Mouse (Mus musculus) T-cell, adult 2 months (primary cell): ENCODE measurements around the gene Dcun1d3.

Experiments
- DNase-seq: peaks from one replicate; pipeline ENCODE4 v3.0.0; 2022; ENCODE audit warnings: low spot score

The Dcun1d3 gene

GRCm38 (mm10) chr7:119895639-119896512 is at the start of gene Dcun1d3, which contains the start of gene Lyrm1:
Gene Dcun1d3, minus strand, starts transcription at chr7:119896298.
Gene Lyrm1, plus strand, starts transcription at chr7:119895861.
- DNase-seq = peak; percentile 95

DNA sequence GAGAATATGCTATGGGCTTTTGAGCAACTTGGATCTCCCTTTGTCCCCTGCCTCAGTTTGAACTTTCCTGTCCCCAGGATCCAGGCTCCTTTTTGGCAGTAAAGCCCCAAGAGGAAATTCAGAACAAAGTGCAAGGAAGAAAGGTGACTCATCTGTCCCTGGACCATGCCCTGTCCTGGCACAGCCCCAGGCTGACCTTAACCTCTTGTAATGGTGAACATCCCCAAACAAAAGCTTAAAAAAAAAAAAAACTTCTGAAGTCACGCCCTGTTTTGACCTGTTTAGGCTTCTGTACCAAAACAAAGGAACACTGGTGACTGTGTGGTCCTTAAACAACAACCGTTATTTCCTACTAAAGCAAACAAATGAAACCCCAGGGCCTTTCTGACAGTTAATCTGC is 45.5 kb upstream of the Dcun1d3 start:
- DNase-seq = no peak

DNA sequence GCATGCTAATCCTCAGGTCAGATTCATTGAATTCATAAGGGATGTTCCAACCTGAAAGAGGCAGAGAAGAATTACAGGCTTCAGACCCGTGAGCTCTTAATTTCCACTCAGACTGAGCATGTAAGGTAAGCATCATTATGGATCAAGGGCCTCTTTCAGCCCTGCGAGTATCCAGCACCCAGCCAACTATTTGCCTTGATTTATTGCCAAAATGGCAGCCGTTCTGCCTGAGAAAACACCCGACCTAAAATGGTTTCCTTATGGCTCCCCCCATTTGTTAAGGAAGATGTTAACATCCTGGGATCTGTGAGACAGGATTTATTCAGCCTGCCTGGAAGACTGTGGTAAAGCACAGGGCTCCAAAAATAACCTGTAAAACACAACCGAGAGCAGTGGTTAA is 40.9 kb upstream of the Dcun1d3 start:
- no peak for DNase-seq

DNA sequence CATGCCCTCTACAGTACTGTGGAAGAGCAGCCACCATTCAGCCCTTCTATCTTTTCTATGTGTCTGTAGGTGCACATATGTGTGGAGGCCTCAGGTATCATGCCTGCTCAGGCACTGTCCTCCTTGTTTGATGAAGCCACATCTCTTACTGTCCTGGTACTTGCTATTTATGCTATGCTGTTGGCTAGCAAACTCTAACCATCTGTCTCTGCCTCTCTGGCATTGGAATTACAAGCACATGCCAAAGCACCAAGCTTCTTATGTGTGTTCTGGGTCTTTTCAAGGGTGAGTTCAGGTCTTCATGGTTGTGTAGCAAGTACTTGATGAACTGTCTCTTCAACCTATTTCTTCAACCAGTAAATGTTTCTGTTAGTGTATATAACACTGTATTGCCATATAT is 40.2 kb upstream of the Dcun1d3 start:
- no peak for DNase-seq

- DNase-seq = no peak
Measured at GRCm38 (mm10) chr7:119928783-119929440, 32.8 kb upstream of the Dcun1d3 start.

GRCm38 (mm10) chr7:119921054-119921453 is 25.0 kb upstream of the Dcun1d3 start:
- no peak for DNase-seq

GRCm38 (mm10) chr7:119920457-119920856 is 24.4 kb upstream of the Dcun1d3 start:
- DNase-seq = no peak

DNA sequence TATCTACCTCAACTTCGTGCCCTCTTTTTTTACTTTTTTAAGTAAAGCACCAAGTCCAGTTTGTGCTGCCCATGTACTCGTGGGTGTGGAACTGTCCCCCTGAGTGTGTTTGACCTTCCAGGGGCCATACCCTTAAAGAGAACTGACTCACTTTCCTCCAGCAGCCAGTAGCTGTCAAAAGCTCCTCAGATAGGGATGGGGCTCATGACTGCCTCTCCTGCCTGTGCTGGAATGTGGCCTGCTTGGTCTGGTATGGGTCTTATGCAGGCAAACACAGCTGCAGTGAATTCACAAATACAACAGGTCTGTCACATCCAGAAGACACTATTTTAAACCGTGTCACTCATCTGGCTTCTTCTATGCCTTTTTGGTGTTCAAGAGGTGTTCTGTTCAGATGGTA is 15.6 kb upstream of the Dcun1d3 start:
- DNase-seq = no peak

- no peak for DNase-seq
Measured at GRCm38 (mm10) chr7:119906523-119907215, 10.6 kb upstream of the Dcun1d3 start.

DNA sequence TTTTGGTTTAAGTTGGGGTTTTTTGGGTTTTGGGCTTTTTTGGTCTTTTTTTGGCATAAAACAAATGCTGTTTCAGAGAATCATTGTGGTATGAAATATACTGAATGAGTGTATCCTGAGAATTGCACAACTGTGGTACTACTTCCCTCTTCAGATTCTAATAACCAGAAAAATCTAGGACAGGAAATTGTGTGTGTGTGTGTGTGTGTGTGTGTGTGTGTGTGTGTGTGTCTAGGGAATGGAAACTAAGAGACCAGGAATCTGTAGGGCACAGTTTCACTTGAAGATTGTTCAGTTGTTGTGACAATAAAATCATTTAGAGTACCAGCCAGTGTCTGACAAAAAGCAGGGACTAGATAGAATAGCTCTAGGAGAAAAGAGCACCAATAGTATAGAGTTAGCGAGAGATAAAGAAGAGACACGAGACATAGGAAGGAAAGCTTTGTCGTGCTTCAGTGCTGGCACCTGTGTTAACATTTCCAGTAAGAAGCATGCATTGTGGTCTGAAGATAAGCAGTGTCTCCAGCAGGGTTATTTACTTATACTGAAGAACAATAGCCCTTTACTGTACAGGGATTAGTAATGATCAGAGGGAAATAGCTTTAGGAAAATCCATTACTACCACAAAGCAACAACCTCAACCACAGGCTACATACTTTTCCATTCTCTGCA is 3.4 kb upstream of the Dcun1d3 start:
- DNase-seq = no peak

GRCm38 (mm10) chr7:119898247-119898856 is 2.3 kb upstream of the Dcun1d3 start:
- no peak for DNase-seq

DNA sequence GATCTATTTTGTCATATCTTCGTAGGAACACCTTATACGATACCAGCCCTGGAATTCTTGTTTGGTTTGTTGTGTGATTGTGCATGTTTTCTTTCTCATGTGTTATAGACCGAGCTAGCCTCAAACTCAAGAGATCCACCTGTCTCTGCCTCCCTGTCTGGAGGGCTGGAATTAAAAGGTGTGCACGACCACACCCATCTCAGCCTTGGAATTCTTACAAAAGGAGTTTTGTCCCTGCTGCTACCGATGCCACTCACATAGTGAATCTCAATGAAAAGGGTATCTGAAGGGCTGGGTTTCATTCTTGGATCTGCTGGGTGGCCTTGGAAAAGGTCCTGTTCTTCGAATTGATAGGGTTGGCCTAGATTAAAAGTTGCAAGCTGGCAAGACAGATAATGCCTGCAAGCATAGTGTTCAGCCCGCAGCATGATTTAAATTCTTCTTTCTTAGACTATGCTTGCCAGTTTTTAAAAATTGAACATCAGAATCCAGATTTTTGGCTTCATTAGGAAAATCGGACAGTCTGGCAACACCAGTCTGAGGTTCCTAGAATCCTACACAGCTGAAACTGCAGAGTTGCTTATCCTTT is 1.5 kb upstream of the Dcun1d3 start:
- no peak for DNase-seq

GRCm38 (mm10) chr7:119894818-119895544 is 1.1 kb downstream of the Dcun1d3 start:
- DNase-seq = peak; percentile 22

DNA sequence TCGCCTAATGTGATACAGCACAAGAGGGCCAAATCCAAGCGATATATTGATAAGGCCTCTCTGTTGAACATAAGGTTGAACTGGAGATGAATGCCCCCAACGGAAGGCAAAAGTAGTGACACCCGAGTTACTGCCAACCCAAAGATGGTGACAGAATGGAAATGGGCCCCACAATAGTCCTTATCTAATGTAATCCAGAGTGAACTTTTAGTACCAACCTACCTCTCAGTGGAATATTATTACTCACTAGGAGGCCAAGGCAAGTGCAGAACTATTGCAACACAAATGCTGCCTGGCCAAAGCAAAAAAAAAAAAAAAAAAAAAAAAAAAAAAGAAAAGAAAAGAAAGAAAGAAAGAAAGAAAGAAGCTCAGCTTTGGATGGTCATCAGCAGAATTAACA is 3.4 kb downstream of the Dcun1d3 start:
- no peak for DNase-seq

- no peak for DNase-seq
Measured at GRCm38 (mm10) chr7:119892198-119892597, 3.9 kb downstream of the Dcun1d3 start.

GRCm38 (mm10) chr7:119887887-119888286 is 8.2 kb downstream of the Dcun1d3 start:
- no peak for DNase-seq

- DNase-seq = no peak
Measured at GRCm38 (mm10) chr7:119881229-119881628, 14.9 kb downstream of the Dcun1d3 start.

DNA sequence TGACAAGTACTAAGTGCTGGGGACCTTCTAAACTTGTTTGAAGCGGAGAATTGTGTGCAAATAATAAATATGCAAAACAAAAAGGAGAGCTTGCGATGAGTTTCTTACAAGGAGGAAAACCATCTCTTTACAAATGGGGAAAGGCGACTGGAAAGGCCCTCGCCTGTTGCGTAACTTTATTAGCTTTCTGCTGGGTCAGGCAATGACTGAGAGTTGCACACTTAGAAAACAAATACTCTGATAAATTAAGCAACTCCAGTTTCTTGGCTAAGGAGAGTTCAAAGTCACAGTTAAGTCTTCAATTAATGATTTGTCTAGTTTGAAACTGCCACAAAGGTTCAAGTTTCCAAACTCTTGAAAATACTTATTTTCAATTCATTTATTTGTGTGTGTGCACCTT is 15.8 kb downstream of the Dcun1d3 start:
- no peak for DNase-seq

- DNase-seq = no peak
Measured at GRCm38 (mm10) chr7:119879171-119879570, 16.9 kb downstream of the Dcun1d3 start.

- no peak for DNase-seq
Measured at GRCm38 (mm10) chr7:119875776-119876440, 20.2 kb downstream of the Dcun1d3 start.
